Mouse (Mus musculus): ENCODE results near the gene Grb2. TPM values are rescaled to one million over a fixed set of nuclear protein-coding genes. Genes with fewer than 3 reads are reported as not detected.

The Grb2 gene
- polyA plus RNA-seq, 1 experiment from 2014 or later, result 52.5 TPM

DNA sequence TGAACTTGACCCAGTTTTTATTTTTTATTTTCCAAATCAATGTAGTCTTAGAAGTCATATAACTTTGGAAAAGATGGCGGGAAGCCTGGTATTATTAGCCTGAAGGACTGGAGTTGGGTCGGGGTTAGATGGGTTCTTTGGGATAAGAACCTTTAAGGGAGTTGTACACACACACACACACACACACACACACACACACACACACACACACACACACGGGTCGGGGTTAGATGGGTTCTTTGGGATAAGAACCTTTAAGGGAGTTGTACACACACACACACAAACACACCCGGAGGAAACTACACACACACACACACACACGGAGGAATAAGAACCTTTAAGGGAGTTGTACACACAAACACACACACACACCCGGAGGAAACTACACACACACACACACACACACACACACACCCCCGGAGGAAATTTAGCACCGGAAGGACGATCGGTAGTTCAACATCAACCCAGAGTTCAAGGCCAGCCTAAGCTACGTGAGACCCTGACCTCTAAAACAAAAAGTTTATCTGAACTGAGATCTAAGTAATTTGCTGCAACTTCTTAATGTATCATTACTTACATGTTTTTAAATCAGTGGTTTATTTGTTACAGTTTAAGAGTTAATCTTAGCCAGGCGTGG is 79.8 kb downstream of the Grb2 start:
- H3K36me3 ChIP-seq (ENCODE audit: control insufficient read depth, insufficient read depth, low read length), result no peaks in the 10 kb centered on the region
- H3K27me3 ChIP-seq (ENCODE audit: control insufficient read depth, insufficient read depth, low read length), result no peaks in the 10 kb centered on the region
- DNase-seq (ENCODE audit: low spot score), result no peak
- no peaks in the 10 kb centered on the region for H3K9me3 ChIP-seq (ENCODE audit: control insufficient read depth, low read length)
- H3K4me1 ChIP-seq (ENCODE audit: control insufficient read depth, insufficient read depth, low read length), result no peaks in the 10 kb centered on the region
- H3K9ac ChIP-seq (ENCODE audit: low read length), result peak overlapping the region; percentile 23; the same call in 1 of the 2 replicates
- no peak overlapping the region for H3K27ac ChIP-seq (replicated peaks; ENCODE audit: low read depth, low read length)
- peak overlapping the region; percentile 33; the same call in 1 of the 2 replicates for H3K4me2 ChIP-seq (ENCODE audit: low read depth, severe bottlenecking)
- H3K4me3 ChIP-seq (ENCODE audit: low read depth, low read length), result peak overlapping the region; percentile 56
- 55% methylated on average over 13 of the region's 13 CpGs for WGBS
- ATAC-seq (ENCODE audit: insufficient number of reproducible peaks, low FRiP score, low TSS enrichment, low read depth), result 0 out of 2 replicates have a peak, but pooled peaks have one; percentile 5

- Histone ChIP-seq H3K9ac (ENCODE audit: low read length) (peak within 1 kb of the TSS; percentile 23; the same call in 1 of the 2 replicates), H3K27ac (replicated peaks; ENCODE audit: low read depth, low read length) (no peak within 1 kb of the TSS), H3K4me1 (ENCODE audit: control insufficient read depth, insufficient read depth, low read length) (no peaks in the 10 kb centered on the region), H3K9me3 (ENCODE audit: control insufficient read depth, low read length) (no peaks in the 10 kb centered on the region), H3K4me3 (ENCODE audit: low read depth, low read length) (peak within 1 kb of the TSS; percentile 56), H3K27me3 (ENCODE audit: control insufficient read depth, insufficient read depth, low read length) (no peaks in the 10 kb centered on the region), H3K36me3 (ENCODE audit: control insufficient read depth, insufficient read depth, low read length) (no peaks in the 10 kb centered on the region), H3K4me2 (ENCODE audit: low read depth, severe bottlenecking) (peak within 1 kb of the TSS; percentile 76)
- peak; percentile 98 for DNase-seq (ENCODE audit: low spot score)
- WGBS, result under 1% methylated on average over 47 of the region's 47 CpGs
- peak; percentile 98 for ATAC-seq (ENCODE audit: insufficient number of reproducible peaks, low FRiP score, low TSS enrichment, low read depth)
Observed at GRCm38 (mm10) chr11:115627705-115628464, 80.5 kb downstream of the Grb2 start, which contains the start of gene Slc25a19. Gene Slc25a19, minus strand, starts transcription at chr11:115628295.

- DNase-seq (ENCODE audit: low spot score), result no peak
- ATAC-seq (ENCODE audit: insufficient number of reproducible peaks, low FRiP score, low TSS enrichment, low read depth), result no peak
- Histone ChIP-seq H3K4me3 (ENCODE audit: low read depth, low read length) (peak overlapping the region; percentile 56), H3K4me2 (ENCODE audit: low read depth, severe bottlenecking) (peak overlapping the region; percentile 76), H3K9me3 (ENCODE audit: control insufficient read depth, low read length) (no peaks in the 10 kb centered on the region), H3K4me1 (ENCODE audit: control insufficient read depth, insufficient read depth, low read length) (no peaks in the 10 kb centered on the region), H3K36me3 (ENCODE audit: control insufficient read depth, insufficient read depth, low read length) (no peaks in the 10 kb centered on the region; the same call in 1 of the 2 replicates), H3K27me3 (ENCODE audit: control insufficient read depth, insufficient read depth, low read length) (no peaks in the 10 kb centered on the region), H3K27ac (replicated peaks; ENCODE audit: low read depth, low read length) (no peak overlapping the region), H3K9ac (ENCODE audit: low read length) (no peak overlapping the region)
- 54% methylated on average over 11 of the region's 11 CpGs for WGBS
Observed at GRCm38 (mm10) chr11:115626824-115627616, 81.4 kb downstream of the Grb2 start.

GRCm38 (mm10) chr11:115625877-115626276 is 82.5 kb downstream of the Grb2 start:
- no peak overlapping the region for H3K4me2 ChIP-seq (ENCODE audit: low read depth, severe bottlenecking)
- ATAC-seq (ENCODE audit: insufficient number of reproducible peaks, low FRiP score, low TSS enrichment, low read depth) (no peak), DNase-seq (ENCODE audit: low spot score) (no peak)
- H3K9me3 ChIP-seq (ENCODE audit: control insufficient read depth, low read length), result no peaks in the 10 kb centered on the region
- H3K27me3 ChIP-seq (ENCODE audit: control insufficient read depth, insufficient read depth, low read length), result no peaks in the 10 kb centered on the region
- no peak overlapping the region for H3K4me3 ChIP-seq (ENCODE audit: low read depth, low read length)
- no peaks in the 10 kb centered on the region for H3K4me1 ChIP-seq (ENCODE audit: control insufficient read depth, insufficient read depth, low read length)
- no peak overlapping the region for H3K9ac ChIP-seq (ENCODE audit: low read length)
- no peaks in the 10 kb centered on the region; the same call in 1 of the 2 replicates for H3K36me3 ChIP-seq (ENCODE audit: control insufficient read depth, insufficient read depth, low read length)
- H3K27ac ChIP-seq (replicated peaks; ENCODE audit: low read depth, low read length), result no peak overlapping the region
- 81% methylated on average over 9 of the region's 9 CpGs for WGBS

GRCm38 (mm10) chr11:115623487-115624070 is 84.8 kb downstream of the Grb2 start:
- Histone ChIP-seq H3K4me2 (ENCODE audit: low read depth, severe bottlenecking) (no peak overlapping the region), H3K36me3 (ENCODE audit: control insufficient read depth, insufficient read depth, low read length) (peaks cover 3% of the 10 kb centered on the region; the same call in 1 of the 2 replicates), H3K4me1 (ENCODE audit: control insufficient read depth, insufficient read depth, low read length) (no peaks in the 10 kb centered on the region), H3K27ac (replicated peaks; ENCODE audit: low read depth, low read length) (no peak overlapping the region), H3K27me3 (ENCODE audit: control insufficient read depth, insufficient read depth, low read length) (no peaks in the 10 kb centered on the region), H3K9ac (ENCODE audit: low read length) (no peak overlapping the region), H3K9me3 (ENCODE audit: control insufficient read depth, low read length) (no peaks in the 10 kb centered on the region), H3K4me3 (ENCODE audit: low read depth, low read length) (no peak overlapping the region)
- no peak for ATAC-seq (ENCODE audit: insufficient number of reproducible peaks, low FRiP score, low TSS enrichment, low read depth)
- WGBS, result 79% methylated on average over 9 of the region's 9 CpGs
- no peak for DNase-seq (ENCODE audit: low spot score)

- no peaks in the 10 kb centered on the region for H3K4me1 ChIP-seq (ENCODE audit: control insufficient read depth, insufficient read depth, low read length)
- no peak overlapping the region for H3K27ac ChIP-seq (replicated peaks; ENCODE audit: low read depth, low read length)
- DNase-seq (ENCODE audit: low spot score) (no peak), ATAC-seq (ENCODE audit: insufficient number of reproducible peaks, low FRiP score, low TSS enrichment, low read depth) (no peak)
- H3K9me3 ChIP-seq (ENCODE audit: control insufficient read depth, low read length), result no peaks in the 10 kb centered on the region
- peaks cover 3% of the 10 kb centered on the region; the same call in 1 of the 2 replicates for H3K36me3 ChIP-seq (ENCODE audit: control insufficient read depth, insufficient read depth, low read length)
- H3K9ac ChIP-seq (ENCODE audit: low read length), result no peak overlapping the region
- H3K4me3 ChIP-seq (ENCODE audit: low read depth, low read length), result no peak overlapping the region
- H3K27me3 ChIP-seq (ENCODE audit: control insufficient read depth, insufficient read depth, low read length), result no peaks in the 10 kb centered on the region
- no peak overlapping the region for H3K4me2 ChIP-seq (ENCODE audit: low read depth, severe bottlenecking)
- WGBS, result 94% methylated on average over 7 of the region's 7 CpGs
Observed at GRCm38 (mm10) chr11:115619949-115620348, 88.4 kb downstream of the Grb2 start.

DNA sequence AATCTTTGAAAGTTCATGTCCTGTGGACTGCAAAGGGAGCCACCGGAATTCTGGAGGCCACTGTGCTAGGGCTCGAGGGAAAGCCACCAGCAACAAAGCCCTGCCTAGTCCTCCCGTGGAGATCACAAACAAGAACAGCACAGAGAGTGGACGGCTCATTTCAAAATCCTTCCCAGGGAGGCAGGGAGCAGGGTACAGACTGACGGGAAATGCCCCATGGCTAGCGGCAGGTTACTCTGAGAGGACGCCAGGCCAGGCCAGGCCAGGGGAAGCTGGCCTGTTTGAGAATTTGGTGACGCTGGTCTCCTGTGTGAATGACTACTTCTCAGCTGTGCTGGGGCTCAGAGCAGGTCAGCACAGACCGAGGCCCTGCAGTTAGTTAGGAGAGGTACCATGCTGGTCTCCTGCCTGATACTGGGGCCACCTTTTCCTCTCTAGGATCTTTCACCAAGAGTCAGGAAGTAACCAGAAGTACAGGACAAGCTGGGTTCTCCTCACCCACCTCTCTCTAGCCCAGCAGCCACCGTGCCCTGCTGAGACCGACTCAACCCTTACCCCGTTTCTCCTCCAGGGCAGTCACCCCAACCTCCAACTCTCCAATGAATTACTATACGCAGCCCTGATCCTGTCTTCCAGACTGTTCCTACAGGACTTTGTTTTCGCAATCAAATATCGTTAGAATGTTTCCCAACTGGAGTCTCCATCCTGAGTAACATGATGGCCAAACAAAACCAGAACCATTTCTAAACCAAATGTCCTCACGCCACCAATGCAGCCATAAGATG is 89.5 kb downstream of the Grb2 start:
- Histone ChIP-seq H3K36me3 (ENCODE audit: control insufficient read depth, insufficient read depth, low read length) (peaks cover 3% of the 10 kb centered on the region; the same call in 1 of the 2 replicates), H3K27me3 (ENCODE audit: control insufficient read depth, insufficient read depth, low read length) (no peaks in the 10 kb centered on the region), H3K4me1 (ENCODE audit: control insufficient read depth, insufficient read depth, low read length) (no peaks in the 10 kb centered on the region), H3K4me2 (ENCODE audit: low read depth, severe bottlenecking) (no peak overlapping the region), H3K27ac (replicated peaks; ENCODE audit: low read depth, low read length) (no peak overlapping the region), H3K9me3 (ENCODE audit: control insufficient read depth, low read length) (no peaks in the 10 kb centered on the region), H3K9ac (ENCODE audit: low read length) (no peak overlapping the region), H3K4me3 (ENCODE audit: low read depth, low read length) (no peak overlapping the region)
- ATAC-seq (ENCODE audit: insufficient number of reproducible peaks, low FRiP score, low TSS enrichment, low read depth) (no peak), DNase-seq (ENCODE audit: low spot score) (no peak)
- 88% methylated on average over 16 of the region's 16 CpGs for WGBS

Measured in limb, embryonic 11.5 days (tissue).